Mouse (Mus musculus): ENCODE data around the gene Dusp16.
"Not testable (repeated sequence)": the region's sequence is repeated elsewhere in the genome, so short reads cannot be mapped to it uniquely, and the experiment has no call there.

Dusp16 gene

GRCm38 (mm10) chr6:134700451-134701210, 91.8 kb downstream of the Dusp16 start:
- no peak for DNase-seq (ENCODE audit: low spot score)

DNA sequence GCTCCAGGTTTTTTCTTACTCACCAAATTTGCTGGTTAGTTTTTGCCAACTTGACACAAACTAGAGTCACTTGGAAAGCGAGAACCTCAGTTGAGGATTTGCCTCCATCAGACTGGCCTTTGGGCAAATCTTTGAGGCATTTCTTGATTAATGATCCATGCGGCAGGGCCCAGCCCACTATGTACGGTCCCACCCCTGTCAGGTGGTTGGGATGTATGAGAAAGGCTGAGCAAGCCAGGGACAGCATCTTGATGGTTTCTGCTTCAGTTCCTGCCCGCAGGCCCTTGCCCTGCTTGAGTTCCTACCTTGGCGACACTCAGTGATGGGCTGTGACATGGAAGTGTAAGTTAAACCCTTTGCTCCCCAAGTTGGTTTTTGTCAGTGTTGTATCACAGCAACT, 94.2 kb downstream of the Dusp16 start:
- no peak for DNase-seq (ENCODE audit: low spot score)

DNA sequence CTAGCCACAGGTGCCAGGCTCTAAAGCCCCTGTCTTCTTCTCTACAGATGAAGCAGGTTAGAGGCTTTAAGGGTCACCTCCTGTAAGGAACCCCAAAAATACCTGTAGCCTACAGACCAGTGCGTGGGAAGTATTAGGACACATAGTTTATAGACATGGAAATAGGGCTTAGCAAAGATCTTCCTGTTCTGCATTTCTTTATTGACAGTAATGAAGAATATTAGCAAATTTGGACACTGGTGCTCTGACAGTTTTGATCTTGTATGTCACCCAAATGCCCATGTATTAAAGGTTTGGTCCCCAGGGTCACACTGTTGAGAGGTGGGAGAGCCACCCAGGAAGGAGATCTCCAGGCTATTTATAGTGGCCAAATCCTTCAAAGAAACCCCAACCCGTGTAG, 95.9 kb downstream of the Dusp16 start:
- no peak for DNase-seq (ENCODE audit: low spot score)

DNA sequence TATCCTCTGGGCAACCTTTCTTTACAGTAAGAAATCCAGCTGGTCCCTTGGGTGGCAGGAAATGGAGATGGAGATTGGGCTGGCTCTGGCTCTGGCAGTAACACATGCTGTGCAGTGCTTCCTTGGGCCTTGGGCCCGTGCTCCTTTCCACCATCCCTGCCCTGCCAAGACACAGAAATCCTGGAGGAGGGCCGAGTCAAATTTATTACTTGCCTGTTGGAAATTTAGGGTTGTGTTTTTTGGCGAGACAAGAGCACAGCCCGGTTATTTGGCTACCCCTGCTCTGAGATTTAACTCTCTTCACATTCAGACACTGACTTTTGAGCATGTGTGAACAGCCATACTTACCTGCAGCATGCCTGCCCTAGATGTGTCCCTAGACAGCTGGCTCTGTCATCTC, 96.3 kb downstream of the Dusp16 start:
- no peak for DNase-seq (ENCODE audit: low spot score)

- no peak for DNase-seq (ENCODE audit: low spot score)
Observed at GRCm38 (mm10) chr6:134695625-134696024, 96.8 kb downstream of the Dusp16 start.

DNA sequence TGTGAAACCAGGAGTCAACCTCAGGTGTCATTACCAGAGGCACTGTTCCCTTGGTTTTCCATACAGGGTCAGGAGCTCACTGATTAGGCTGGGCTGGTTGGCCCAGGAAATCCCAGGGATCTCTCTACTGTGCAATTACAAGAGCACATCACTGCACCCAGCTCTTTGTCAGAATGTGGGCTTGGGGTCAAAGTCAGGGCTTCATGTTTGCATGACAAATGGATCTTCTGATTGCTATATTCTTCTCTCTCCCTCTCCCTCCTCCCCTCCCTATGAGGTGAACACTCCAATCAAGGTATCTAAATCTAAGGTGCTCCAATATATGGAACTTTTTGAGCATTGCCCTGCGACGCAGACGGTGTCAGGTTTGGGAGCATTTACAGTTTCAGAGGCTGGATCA, 97.4 kb downstream of the Dusp16 start:
- DNase-seq (ENCODE audit: low spot score): no peak

- no peak for DNase-seq (ENCODE audit: low spot score)
Observed at GRCm38 (mm10) chr6:134694498-134694897, 97.9 kb downstream of the Dusp16 start.

GRCm38 (mm10) chr6:134685515-134685914, 106.9 kb downstream of the Dusp16 start:
- DNase-seq (ENCODE audit: low spot score): no peak

DNA sequence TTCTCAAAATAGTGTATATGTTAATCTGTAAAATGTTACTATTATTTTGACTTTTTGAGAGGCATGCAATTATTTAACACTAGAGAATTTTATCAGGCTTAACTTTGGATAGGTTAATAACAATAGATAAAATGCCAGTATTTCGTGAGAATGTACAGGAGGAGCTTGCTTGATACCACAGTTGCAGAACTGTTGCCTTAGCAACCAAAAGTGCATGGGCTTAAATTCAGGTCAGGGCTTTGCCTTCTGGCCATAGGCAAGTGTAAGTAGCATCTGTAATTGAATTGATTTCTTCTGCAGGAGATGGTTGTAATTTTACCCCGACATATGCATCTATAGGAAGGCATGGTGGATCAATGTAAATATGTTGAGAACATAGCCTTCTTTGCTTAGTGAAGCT, 107.4 kb downstream of the Dusp16 start:
- no peak for DNase-seq (ENCODE audit: low spot score)

DNA sequence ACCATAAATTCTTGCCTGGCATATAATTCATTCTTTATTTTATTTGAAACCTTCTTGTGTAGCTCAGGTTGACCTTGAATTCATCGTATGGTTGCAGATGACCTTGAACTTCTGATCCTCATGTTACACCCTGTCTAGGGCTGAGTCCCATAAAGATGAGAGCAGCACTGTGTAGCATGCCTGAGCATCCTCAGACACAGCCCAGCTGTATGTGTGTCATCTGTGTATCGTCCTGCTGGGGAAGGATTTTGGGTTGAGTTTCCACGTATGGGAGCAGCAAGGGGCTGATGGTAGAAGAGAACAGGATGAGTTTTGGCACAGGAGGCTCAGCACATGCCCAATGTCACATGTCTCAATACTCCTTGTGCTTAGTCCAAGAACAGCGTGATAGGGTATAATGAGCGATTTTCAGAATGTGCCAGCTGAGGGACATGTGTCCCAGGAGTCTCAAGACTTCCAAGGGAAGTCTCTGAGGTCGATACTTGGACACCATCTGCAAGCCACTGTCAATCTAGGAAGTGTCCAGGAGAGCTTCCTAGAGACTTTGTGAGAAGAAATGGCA, 108.0 kb downstream of the Dusp16 start:
- DNase-seq (ENCODE audit: low spot score): no peak

DNA sequence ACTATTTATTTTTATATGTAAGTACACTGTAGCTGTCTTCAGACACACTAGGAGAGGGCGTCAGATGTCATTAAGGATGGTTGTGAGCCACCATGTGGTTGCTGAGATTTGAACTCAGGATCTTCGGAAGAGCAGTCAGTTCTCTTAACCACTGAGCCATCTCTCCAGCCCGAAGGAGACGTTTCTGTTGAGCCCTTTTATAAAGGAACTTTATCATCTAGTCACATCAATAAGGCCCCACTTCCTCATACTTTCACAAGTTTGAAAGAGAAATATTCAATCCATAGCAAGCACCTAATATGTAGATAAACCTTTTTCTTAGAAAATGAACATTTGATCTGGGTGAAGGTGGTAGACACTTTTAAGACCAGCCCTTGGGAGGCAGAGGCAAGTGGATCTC, 113.1 kb downstream of the Dusp16 start:
- DNase-seq (ENCODE audit: low spot score): not testable (repeated sequence)

DNA sequence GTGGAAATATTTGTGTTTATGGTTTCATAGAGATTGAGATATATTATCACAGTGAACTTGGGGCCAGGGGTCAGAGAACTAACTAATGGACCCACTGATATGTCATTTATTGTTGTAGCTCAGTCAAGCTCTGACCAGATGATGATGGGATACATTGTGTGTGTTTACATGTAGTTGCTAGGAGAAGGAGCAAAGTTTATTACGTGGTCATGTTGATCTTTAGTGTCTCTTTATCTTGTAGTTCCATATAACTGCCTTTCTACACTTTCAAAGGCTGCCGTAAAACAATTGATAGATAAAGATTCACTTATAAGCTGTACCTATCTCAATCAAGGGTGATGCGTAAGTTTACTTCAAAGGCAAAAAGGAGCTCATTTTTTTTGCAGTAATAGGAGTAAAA, 114.4 kb downstream of the Dusp16 start:
- DNase-seq (ENCODE audit: low spot score): no peak

DNA sequence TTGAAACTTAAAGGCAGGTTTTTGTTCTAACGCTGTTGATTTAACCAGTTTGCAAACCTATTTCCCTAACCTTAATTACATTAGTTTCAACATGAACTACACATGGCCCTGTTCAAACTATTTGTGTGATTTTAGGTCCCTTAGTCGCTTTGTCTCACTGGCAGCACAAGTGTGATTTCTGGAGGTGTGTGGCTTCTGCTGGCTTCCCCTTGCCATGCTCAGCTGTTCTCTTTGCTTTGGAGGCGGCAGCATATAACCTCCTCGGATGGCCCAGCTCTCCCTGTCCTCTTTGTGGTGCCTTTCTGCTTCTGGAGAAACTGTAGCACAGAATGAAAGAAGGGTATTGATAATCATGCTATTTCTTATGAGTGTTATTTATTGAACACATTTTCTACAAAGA, 114.9 kb downstream of the Dusp16 start:
- no peak for DNase-seq (ENCODE audit: low spot score)

DNA sequence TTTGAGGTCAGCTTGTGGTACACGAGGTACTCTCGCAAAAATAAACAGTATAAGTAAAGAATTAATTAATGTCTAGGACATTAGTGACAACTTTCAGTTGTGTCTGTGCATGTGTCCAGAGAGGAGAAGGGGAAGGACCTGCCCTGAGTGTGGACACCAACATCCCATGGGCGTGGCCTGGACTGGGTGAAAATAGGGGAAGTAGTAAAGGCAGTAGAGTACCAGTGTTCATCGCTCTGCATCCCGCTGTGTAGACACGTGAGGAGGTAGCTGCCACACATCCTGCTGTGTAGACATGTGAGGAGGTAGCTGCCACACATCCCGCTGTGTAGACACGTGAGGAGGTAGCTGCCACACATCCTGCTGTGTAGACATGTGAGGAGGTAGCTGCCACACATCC, 118.7 kb downstream of the Dusp16 start:
- DNase-seq (ENCODE audit: low spot score): not testable (repeated sequence)

- no peak for DNase-seq (ENCODE audit: low spot score)
Observed at GRCm38 (mm10) chr6:134670881-134671411, 121.5 kb downstream of the Dusp16 start.

GRCm38 (mm10) chr6:134669179-134669865, 123.1 kb downstream of the Dusp16 start:
- DNase-seq (ENCODE audit: low spot score): no peak

DNA sequence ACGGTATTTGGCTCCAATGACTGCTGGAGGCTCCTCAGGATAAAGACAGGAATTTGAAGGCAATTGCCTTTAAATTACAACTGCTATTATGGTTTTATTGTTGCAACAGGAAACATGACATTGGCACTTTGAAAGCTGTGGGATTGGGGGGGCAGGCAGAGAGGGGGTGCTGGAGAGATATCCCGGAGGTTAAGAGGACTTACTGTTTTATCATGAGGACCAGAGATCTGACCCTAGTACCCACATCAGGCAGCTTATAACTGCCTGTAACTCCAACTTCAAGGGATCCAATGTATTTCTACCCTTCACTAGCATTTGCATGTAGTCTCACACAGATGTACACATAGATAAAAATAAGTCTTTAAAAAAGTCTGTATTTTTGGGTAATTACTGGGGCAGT, 123.9 kb downstream of the Dusp16 start:
- no peak for DNase-seq (ENCODE audit: low spot score)

GRCm38 (mm10) chr6:134665817-134666216, 126.6 kb downstream of the Dusp16 start:
- no peak for DNase-seq (ENCODE audit: low spot score)
